Mouse (Mus musculus) left cerebral cortex, adult 9 months (tissue): ENCODE data around the gene Pfdn6.

Source experiments
- DNase-seq, 2 experiments: peaks; one replicate each; pipeline ENCODE4 v3.0.0; 2022; ENCODE audit warnings: low spot score in 2 of 2

Pfdn6 gene

DNA sequence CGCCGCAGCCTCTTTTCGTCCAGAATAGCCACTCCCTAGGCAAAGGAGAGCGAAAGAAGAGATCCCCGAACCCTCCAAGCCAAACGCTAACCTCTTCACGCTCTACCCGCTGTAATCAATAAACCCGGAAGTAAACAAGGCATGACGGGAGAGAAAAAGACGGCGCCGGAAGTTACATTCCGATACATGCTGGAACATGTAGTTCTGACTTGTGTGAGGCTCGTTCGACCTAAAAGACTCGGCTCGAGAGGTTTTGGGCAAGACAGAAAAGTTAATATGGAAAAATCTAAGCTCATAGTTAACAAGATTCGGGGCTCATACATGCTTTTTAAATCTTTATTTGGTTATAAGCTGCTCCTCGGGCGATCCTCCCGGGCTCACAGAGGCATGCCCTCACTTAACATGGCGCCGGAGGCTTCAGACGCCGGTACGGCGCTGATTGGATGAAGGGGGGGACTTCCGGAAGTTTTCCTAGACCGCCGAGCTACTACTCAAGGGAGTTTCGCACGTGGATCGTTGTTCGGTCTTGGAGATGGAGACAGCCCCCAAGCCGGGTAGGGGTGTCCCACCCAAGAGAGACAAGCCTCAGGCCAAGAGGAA is at the start of gene Pfdn6, which contains the start of gene Wdr46:
Pfdn6 (minus strand) TSS at position 138 of the 600 bp plus-strand sequence.
Wdr46 (plus strand) TSS at position 455 of the 600 bp plus-strand sequence.
- DNase-seq, result peak; percentile 64 to 90

- peak in 1 of 2 experiments; percentile 61 for DNase-seq
These were observed 42.0 kb upstream of the Pfdn6 start for GRCm38 (mm10) chr17:33982136-33982535.

GRCm38 (mm10) chr17:33981192-33981909 is 41.2 kb upstream of the Pfdn6 start:
- DNase-seq, result peak; percentile 88 to 95

DNA sequence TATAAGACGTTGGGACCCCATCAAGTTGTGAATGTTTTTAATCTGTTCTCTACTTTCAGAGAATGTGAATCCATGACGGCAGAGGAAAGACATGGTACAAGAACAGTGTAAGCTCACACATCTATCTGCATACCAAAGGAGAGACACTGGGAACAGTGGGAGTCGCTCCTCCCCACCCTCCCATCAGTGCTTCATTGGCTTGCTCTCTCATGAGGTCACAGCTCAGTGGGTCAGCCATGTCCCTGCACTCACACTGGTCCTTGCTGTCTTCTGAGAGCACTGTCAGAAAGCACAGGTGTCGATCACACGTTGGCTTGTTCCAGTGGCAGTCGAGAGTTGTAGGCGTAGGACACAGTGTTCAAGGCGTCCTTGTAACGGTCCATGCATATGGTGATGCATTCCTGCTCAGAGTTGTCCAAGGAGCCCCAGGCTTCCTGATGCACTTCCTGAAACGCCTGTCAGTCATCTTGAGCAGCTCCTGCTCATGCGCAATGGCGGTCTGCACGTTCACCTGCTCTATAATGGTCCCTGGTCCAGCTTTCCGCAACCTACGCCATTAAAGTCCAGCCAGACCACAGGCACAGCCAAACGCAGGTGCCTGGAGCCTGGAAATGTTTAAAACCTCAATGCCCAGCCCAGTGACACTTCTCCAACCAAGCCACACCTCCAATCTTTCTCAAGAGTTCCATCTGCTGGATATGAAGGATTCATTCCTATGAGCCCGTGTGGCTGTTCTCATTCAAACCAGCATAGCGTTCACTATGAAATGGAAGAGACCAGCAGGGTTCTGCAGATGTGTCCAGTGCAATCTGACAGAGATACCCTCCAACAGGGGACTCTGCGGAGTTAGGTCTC is 40.3 kb upstream of the Pfdn6 start:
- DNase-seq, result no peak

GRCm38 (mm10) chr17:33979512-33980050 is 39.4 kb upstream of the Pfdn6 start:
- DNase-seq, result no peak

DNA sequence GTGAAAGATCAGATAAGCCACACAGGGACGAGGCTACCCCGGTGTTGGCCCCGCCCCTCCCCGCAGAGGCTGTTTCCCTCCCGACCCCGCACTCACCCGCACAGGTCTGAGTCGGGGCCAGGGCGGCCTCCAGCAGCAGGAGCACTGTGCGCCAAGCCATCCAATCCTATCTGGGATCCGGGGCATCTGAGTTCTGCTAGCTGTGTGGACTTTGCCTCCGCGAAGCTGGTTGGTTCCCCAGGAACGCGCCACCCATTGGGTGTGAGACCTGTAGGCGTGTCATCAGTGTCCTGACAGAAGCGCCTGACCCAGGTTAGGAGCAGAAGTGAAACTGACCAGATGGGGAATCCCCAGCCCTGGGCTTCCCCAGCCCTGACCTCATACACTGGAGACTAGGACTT is 38.5 kb upstream of the Pfdn6 start:
- DNase-seq, result peak; percentile 52 to 65

GRCm38 (mm10) chr17:33977861-33978557 is 37.9 kb upstream of the Pfdn6 start:
- DNase-seq, result no peak

- DNase-seq, result no peak
These were observed 33.4 kb upstream of the Pfdn6 start for GRCm38 (mm10) chr17:33973572-33973971.

- DNase-seq, result no peak
These were observed 32.5 kb upstream of the Pfdn6 start for GRCm38 (mm10) chr17:33972691-33973090.

- DNase-seq, result no peak
These were observed 29.3 kb upstream of the Pfdn6 start for GRCm38 (mm10) chr17:33969394-33969793.

GRCm38 (mm10) chr17:33968927-33969326 is 28.8 kb upstream of the Pfdn6 start:
- DNase-seq, result no peak

DNA sequence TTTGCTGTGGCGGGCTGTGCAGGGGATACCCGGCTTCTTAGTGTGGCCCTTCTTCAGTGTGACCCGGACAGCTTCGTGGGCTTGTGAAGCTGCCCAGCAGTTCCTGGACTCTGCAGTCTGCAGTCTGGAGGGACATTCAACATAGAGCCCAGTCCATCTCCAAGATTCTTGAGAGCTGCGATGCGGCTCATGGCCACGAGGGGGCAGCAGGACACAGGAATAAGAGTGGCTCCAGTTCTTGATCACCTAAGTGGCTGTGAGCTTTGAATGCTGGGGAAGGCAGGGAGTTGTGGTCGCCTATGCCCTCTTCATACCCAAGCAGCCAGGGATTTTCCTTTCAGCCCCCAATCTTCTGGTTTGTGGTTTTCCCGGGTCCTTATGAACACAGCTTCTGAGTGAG is 28.3 kb upstream of the Pfdn6 start:
- peak in 1 of 2 experiments; percentile 83 for DNase-seq

DNA sequence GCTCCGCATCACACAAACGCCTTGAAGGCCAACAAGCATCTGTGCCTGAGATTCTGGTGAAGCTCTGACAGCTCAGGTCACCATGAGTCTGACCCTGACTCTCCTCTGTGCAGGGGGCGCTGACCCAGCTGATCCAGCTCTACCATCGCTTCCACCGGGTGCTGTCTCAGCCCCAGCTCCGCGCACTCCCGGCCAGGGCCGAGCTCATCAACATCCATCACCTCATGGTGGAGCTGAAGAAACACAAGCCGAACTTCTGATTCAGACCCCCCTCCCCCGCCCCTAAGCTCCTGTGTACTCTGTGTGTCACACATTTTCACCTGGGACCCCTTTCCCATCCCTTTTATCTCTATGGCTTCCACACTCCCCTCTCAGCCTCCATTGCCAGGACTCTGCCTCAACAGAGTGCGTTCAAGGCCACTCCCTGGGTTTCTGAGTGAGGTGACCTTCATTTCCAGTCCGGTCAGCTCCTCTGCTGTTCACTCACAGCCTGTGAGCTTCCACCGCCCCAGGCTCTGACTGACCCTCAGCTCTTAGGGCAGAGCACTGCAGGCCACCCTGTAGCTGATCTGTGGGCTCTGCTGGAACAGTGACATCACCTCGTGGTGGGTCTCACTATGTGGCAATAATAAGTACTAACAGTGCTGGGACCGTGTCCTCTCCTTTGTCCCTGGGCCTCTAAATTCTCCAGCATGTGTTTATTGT is 25.9 kb upstream of the Pfdn6 start:
- DNase-seq, result no peak

DNA sequence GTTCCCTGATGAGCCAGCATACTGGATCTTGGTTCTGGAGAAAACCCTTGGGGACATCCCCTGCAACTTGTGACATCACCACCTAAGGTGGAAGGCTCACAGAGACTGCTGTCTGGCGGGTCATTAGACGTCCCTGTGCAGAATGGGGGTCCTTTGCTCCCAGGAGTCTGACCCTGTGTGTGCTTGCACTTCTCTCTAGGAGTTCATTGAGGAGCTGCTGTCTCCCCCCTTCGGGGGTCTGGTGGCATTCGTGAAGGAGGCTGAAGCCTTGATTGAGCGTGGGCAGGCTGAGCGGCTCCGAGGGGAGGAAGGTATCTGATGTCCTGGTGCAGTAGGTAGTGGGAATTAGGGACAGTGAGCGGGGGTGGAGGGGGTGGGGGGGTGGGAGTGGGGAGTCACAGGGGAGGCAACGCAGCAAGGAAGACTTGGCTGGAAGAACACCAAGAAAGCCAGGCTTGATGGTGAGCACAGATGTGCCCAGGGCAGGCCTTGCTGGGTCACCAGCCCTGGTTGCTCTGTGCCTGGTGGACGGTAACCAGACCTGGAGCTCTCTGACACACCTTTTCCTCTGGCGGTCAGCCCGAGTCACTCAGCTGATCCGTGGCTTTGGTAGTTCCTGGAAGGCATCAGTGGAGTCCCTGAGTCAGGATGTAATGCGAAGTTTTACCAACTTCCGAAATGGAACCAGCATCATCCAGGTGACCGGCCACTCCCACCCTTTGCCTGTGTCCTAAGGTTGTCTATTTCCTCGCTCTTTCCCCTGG is 25.1 kb upstream of the Pfdn6 start:
- DNase-seq, result no peak

DNA sequence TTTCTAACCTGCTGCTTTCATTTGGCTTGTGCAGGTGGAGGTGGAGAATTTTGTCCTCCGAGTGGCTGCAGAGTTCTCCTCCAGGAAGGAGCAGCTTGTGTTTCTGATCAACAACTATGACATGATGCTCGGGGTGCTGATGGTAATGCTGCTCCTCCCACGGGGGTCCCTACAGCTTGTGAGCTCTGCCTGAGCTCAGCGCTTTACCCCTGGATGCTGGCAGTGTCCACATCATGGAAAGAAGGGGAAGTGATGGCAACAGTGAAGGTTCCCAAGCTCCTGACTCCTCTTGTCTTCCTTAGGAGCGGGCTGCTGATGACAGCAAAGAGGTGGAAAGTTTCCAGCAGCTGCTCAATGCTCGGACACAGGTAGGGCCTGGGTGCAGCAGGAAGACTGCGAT is 22.7 kb upstream of the Pfdn6 start:
- no peak for DNase-seq

- no peak for DNase-seq
These were observed 19.8 kb upstream of the Pfdn6 start for GRCm38 (mm10) chr17:33959948-33960347.

DNA sequence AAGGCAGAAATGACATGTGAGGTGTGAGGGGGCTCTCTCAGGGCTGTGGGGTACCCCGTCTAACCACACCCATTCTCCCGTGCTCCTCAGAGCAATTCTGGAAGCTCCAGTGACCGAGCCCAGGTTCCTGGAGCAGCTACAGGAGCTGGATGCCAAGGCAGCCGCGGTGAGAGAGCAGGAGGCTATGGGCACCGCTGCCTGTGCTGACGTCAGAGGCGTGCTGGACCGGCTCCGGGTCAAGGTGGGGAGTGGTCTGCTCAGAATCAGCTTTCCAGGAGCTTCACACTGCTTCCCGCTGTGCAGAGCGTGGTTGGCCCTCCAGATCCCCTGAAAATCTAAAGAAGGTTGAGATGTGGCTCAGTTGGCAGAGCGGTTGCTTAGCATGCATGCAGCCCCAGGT is 19.0 kb upstream of the Pfdn6 start:
- DNase-seq, result no peak

- no peak for DNase-seq
These were observed 18.3 kb upstream of the Pfdn6 start for GRCm38 (mm10) chr17:33958451-33958850.

GRCm38 (mm10) chr17:33957493-33957892 is 17.4 kb upstream of the Pfdn6 start:
- no peak for DNase-seq

DNA sequence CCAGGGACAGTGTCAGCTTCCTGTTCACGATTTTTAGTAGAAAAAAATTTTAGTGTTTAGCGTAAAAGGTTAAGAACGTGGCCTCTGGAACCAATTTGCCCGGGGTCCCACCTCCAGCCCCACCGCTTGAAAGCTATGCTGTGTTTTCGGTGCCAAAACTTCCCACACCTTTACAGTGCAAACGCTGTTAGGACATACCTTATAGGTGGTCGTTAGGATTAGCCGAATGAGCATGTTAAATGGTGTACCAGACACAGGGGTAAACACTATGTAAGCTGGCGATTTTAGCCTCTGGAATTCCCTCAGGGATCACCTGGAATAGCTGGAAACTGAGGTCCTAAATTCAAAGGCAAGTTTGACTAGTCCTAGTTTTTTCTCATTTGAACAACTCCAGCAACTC is 16.2 kb upstream of the Pfdn6 start:
- no peak for DNase-seq
